Mouse (Mus musculus): Measurements from ENCODE around the gene Kbtbd6.

DNA sequence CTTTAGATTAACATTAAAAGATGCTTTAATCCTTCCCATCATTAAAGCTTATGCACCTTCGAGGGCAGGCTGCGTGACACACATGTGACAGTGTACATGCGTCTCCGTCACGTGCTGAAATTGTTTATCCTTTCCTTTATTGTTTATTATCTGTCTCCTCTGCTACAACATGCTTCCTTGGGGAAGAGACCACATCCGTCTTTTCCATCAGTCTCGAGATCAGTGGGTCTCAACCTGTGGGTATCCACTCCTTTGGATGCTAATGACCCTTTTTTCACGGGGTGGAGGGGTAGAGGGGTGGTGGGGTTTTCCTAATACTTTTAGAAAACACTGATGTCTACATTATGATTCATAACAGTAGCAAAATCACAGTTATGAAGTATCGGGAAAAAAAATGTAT, 7.0 kb upstream of the Kbtbd6 start:
- TF ChIP-seq POLR2A (IDR thresholded peaks at IDR 0.05; ENCODE audit: low read depth, low read length), result no peak
- TF ChIP-seq CTCF (IDR thresholded peaks at IDR 0.05; ENCODE audit: extremely low read depth, insufficient read length, insufficient replicate concordance, low read depth, low read length), result no peak

Data from small intestine, adult 2 months (tissue).